Mouse (Mus musculus) liver, embryonic 14 days (tissue): ENCODE measurements around the gene Olfr145. TPM values are rescaled to one million over a fixed set of nuclear protein-coding genes. Genes with fewer than 3 reads are reported as not detected.

ENCODE experiments used
- polyA plus RNA-seq: library from polyadenylated mRNA; depleted of rRNA; stranded (reverse); fragments of >200 nt; gene quantifications from 2 replicates; pipeline ENCODE4 v1.2.3, GENCODE M21; 2012; rRNA removed

The Olfr145 gene
- not detected in 2 replicates for polyA plus RNA-seq

DNA sequence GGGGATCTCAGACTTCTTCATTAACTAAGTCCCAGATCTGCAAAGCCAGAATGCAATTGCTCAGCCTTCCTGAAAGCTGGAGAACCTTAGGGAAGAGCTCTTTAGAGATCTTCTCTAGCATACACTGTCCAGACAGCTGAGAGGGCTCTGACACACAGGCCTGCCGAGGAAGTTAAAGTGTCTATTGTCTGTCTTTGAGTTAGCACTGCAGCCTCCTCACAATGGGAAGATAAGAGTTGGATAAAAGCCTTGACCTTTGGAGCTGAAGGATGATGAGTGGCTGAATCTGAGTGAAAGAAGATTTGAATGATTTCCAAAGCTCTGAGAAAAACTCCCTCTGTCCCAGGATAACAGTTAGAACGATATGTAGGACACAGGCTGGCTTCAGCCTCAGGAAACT is at the start of gene Olfr145:
Olfr145 (plus strand) TSS at position 64 of the 400 bp plus-strand sequence.

DNA sequence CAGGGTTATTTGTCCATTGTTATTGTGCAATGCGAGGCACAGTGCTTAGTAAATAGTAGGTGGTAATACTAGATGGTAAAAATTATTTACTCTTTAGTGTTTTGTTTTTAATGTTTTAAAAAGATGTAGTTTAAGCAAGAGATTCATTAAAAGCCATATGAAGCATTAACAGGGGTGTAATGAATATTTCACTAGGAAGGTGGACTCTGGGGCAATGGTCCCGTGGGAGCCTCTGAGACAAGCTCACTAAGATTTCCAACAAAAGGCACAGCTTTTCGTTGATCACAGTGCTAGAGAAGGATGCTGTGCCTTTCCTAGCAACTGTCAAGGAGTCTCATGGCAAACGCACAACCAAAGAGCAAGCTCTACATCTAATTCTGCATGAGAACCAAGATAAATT is 42.6 kb upstream of the Olfr145 start, which contains the start of gene Olfr877:
Olfr877 (plus strand) TSS at position 301 of the 400 bp plus-strand sequence.

DNA sequence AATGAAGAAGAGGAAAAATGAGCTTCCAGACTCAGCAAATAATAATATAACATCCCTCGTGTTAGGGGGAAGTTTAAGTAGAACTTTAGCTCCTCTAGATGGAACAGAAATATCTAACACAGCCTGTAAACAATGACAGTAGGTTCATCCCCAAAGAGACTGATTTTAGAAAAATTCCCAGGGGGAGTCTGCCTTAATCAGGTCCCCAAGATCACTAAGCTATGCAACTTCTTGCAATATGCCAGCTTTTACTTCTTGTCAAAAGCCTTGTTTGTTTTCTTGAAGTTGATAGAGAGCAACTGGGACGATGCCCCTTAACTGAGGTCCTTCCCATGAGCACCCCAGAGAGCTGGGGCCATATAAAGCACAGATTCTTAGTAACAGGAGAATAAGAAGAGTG is 21.0 kb downstream of the Olfr145 start, which contains the start of gene Olfr878:
Olfr878 (plus strand) TSS at position 301 of the 400 bp plus-strand sequence.

Other genes starting within 250 kb of the Olfr145 start
- 22.3 and 25.8 TPM in 2 replicates for gene Tbrg1, start 239.4 kb upstream of the Olfr145 start, polyA plus RNA-seq
- gene Panx3, start 227.5 kb upstream of the Olfr145 start, polyA plus RNA-seq = not detected in 2 replicates
- gene Olfr160, start 180.5 kb upstream of the Olfr145 start, polyA plus RNA-seq = not detected in 2 replicates
- not detected in 2 replicates for gene Olfr874, start 151.6 kb upstream of the Olfr145 start, polyA plus RNA-seq
- gene Olfr875, start 124.9 kb upstream of the Olfr145 start, polyA plus RNA-seq = not detected in 2 replicates
- gene Olfr876, start 93.7 kb upstream of the Olfr145 start, polyA plus RNA-seq = not detected in 2 replicates
- not detected in 2 replicates for gene Olfr877, start 42.5 kb upstream of the Olfr145 start, polyA plus RNA-seq
- not detected in 2 replicates for gene Olfr878, start 21.1 kb downstream of the Olfr145 start, polyA plus RNA-seq
- not detected in 2 replicates for gene Olfr881, start 95.1 kb downstream of the Olfr145 start, polyA plus RNA-seq
- gene Olfr883, start 129.1 kb downstream of the Olfr145 start, polyA plus RNA-seq = not detected in 2 replicates
- not detected in 2 replicates for gene Olfr884, start 149.8 kb downstream of the Olfr145 start, polyA plus RNA-seq
- not detected in 2 replicates for gene Olfr885, start 164.6 kb downstream of the Olfr145 start, polyA plus RNA-seq
- gene Olfr887, start 187.3 kb downstream of the Olfr145 start, polyA plus RNA-seq = not detected in 2 replicates
- gene Olfr888, start 211.4 kb downstream of the Olfr145 start, polyA plus RNA-seq = not detected in 2 replicates
- gene Olfr889, start 218.5 kb downstream of the Olfr145 start, polyA plus RNA-seq = 0.01 TPM in 1 of 2 replicates, not detected in the other
- not detected in 2 replicates for gene Olfr890, start 245.8 kb downstream of the Olfr145 start, polyA plus RNA-seq